Mouse (Mus musculus): ENCODE data around the gene Aqp1. TPM values are rescaled to one million over a fixed set of nuclear protein-coding genes. Genes with fewer than 3 reads are reported as not detected.

Gene Aqp1
- total RNA-seq, 1 experiment from 2014 or later = 152 TPM

DNA sequence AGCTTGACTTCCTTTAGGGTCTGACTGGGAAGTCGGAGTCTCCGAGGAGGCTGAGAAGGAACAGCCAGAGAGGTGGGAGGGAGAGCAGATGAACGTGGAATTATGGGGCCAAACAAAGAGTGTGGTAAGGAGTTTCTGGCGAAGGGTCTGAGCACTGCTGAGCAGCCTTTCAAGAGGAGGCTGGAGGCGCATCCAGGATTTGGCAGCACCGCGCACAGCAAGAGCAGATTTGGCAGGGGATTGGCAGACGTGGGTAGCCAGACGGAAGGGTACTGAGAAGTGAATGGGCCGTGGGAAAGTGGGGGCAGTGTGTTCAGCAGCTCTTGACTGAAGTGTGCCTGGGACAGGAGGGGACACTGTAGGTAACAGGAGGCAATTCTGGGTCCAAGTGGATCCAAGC, 58.6 kb downstream of the Aqp1 start:
- ATAC-seq (replicated peaks; ENCODE audit: low read depth, poor library complexity, severe bottlenecking) = no peak

DNA sequence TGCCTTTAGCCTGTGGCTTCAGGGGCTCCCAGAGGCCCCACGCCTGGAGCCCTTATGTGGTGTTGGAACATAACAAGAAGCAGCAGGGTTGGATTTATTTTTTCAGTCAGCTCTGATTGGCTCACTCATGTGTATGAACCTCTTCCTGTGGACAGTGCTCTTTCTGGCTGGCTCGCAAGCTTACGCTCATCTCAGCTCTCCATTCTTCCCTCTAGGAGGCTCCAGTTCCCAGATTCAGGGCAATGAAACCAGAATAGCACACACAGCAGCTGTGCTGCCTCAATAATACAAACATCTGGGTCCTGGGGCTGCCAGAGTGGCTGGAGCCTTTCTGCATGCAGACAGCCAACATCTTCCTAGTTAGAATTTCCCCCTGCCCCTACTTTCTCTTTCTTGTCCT, 59.9 kb downstream of the Aqp1 start:
- no peak for ATAC-seq (replicated peaks; ENCODE audit: low read depth, poor library complexity, severe bottlenecking)

DNA sequence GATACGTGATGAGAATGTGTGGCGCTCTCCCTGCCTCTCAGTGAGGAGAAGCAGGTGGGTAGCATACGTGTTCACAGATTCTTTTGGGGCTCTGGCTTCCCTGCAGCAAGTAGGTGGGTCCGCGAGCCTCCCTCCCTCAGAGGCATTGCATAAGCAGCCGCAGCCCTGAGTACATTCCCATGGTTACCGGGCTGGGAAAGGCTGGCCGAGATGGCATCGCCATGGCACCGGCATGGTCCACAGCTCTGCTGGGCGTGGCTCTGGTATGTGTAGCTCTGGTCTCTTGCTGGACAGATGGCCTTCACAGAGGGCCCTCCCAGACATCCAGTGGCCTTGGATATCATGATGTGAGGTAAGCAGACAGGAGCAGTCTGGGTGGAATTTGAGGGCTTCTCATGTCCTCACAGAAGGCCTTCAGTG, 60.4 kb downstream of the Aqp1 start:
- no peak for ATAC-seq (replicated peaks; ENCODE audit: low read depth, poor library complexity, severe bottlenecking)

Other genes with a start within 250 kb of the Aqp1 start
- gene Crhr2, start 203.4 kb upstream of the Aqp1 start, total RNA-seq (2017) = not detected in 2 replicates
- not detected in 2 replicates for gene Inmt, start 161.4 kb upstream of the Aqp1 start, total RNA-seq (2017)
- 8.0 and 11.5 TPM in 2 replicates for gene Mindy4, start 133.0 kb upstream of the Aqp1 start, total RNA-seq (2017)
- gene Ghrhr, start 39.9 kb downstream of the Aqp1 start, total RNA-seq (2017) = not detected in 2 replicates
- gene Adcyap1r1, start 115.5 kb downstream of the Aqp1 start, total RNA-seq (2017) = not detected in 2 replicates

All from common myeloid progenitor, adult 5-6 weeks (primary cell).